Mouse (Mus musculus) right cerebral cortex, postnatal 10 days (tissue): ENCODE data around the gene Rngtt.
A peak's percentile ranks its signal among the peaks of the same experiment; 100 is the strongest.
"Not testable (repeated sequence)": the region's sequence is repeated elsewhere in the genome, so short reads cannot be mapped to it uniquely, and the experiment has no call there.

Experiments
- DNase-seq, 2 experiments: peaks; one replicate each; pipeline ENCODE4 v3.0.0; 2021; ENCODE audit warnings: low spot score in 2 of 2

The Rngtt gene

GRCm38 (mm10) chr4:33441864-33442263 is 131.8 kb downstream of the Rngtt start:
- DNase-seq = peak in 1 of 2 experiments; percentile 32

- DNase-seq = no peak
Measured at GRCm38 (mm10) chr4:33446265-33446664, 136.2 kb downstream of the Rngtt start.

GRCm38 (mm10) chr4:33446881-33447280 is 136.8 kb downstream of the Rngtt start:
- DNase-seq = no peak

DNA sequence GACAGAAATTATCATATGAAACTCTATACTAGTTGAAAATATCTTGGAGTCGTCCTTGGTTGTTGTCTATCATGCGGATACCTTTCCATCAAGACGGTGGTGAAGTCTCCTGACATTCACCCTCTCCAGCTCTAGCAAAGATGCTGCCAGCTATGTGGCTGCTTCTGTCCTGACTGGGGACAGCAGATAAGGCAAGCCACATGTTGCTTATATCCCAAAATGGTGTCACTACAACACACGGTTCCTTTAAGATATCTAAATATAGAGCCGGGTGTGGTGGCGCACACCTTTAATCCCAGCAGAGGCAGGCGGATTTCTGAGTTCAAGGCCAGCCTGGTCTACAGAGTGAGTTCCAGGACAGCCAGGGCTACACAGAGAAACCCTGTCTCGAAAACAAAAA is 140.2 kb downstream of the Rngtt start:
- not testable (repeated sequence) for DNase-seq

- no peak for DNase-seq
Measured at GRCm38 (mm10) chr4:33459851-33460250, 149.7 kb downstream of the Rngtt start.

GRCm38 (mm10) chr4:33464432-33464831 is 154.3 kb downstream of the Rngtt start:
- no peak for DNase-seq

DNA sequence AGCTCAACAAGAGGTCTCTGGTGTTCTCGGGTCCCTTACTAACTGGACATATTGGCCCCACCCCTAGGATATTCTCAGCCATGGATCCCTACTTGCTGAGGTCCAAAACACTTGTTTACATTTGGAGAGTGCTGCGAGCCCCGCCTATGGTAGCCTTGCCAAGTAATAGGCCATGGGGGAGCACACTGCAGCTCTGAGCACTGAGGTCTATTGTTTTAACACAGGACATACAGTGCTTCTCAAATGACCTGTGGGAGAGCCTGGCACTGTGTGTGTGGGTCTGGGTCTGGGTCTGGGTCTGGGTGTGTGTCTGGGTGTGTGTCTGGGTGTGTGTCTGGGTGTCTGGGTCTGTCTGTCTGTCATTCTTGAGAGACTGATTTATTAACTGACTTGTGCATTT is 155.8 kb downstream of the Rngtt start:
- no peak for DNase-seq

DNA sequence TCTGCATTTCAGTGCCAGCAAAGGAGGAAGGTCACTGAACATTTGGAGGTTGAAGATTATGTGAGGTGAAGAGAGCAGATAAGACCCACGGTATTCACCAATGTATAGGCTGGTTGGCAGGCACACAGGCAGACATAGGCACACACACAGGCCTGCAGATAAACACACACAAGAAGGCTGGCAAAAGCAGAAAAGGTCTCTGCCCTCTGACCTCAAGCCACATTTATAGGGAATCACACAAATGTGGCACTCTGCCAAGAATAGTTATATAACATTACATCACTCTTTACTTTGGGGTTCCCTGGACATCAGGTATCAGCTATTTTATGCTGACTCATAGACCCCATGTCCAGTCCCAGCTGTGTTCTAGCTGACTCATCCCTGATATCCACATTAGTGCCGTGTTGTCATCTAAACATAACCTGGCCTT is 156.9 kb downstream of the Rngtt start:
- DNase-seq = no peak

- no peak for DNase-seq
Measured at GRCm38 (mm10) chr4:33467627-33468026, 157.5 kb downstream of the Rngtt start.

DNA sequence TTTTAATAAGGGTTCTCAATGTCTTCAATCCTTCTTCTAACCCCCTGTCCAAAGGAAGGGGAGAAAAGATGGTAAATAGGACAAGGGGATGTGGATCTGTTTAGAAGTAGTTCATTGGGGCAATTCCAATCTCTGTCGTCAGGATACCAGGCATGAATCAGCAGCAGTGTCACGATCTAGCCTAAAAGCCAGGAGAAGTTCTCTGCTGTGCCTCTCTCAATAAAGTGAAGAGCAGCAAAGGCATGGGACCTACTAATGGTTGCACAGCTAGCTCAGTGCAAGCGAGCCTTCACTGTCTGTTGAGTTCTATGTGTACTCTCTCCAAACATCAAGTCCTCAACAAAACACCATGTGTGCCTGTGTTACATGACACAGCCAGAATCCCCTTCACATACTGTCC is 158.0 kb downstream of the Rngtt start:
- DNase-seq = no peak

DNA sequence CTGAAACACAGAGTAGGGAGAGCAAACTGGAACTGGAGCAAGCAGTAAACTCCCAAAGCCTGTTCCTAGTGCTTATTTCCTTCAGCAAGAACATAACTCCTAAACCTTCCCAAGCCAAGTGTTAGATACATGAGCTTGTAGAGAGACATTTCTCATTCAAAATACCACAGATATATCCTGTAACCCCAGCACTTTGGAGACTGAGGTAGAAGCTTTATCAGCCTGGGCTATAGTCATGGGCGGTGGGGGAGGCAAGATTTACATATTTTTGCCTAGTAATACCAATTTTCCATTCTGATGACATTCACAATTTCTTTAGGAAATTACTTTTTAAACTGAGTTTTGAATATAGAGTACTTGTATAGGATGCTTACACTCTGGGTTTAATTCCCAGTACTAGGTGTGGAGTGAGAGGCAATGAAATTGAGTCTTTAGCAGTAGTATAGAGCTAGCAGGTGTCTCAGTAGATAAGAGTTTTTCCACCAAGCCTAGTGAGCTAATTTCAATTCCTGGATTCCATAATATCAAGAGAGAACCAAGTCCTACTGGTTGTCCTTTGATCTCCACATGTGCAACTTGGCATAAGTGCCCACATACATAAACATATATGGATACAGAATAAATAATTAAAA is 160.7 kb downstream of the Rngtt start:
- DNase-seq = no peak

GRCm38 (mm10) chr4:33478011-33478785 is 168.1 kb downstream of the Rngtt start:
- no peak for DNase-seq

DNA sequence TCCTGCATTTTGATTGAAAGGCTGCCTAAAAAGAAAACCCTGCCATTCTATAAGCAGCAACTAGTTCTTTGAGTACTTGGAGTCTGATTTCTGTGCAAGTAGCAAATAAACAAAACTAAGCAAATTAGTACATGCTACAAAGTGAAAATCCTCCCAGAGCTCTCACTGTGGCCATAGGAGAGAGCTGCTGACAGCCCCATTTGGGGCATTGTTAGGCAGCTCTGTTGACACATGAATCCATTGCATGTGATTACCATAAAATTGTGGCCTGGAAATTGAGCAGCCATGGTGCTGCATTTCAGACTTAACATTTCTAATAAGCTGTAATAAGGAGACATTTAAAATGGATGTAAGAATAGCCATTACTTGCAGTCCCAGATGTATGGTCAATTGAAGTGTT is 171.6 kb downstream of the Rngtt start:
- DNase-seq = no peak

DNA sequence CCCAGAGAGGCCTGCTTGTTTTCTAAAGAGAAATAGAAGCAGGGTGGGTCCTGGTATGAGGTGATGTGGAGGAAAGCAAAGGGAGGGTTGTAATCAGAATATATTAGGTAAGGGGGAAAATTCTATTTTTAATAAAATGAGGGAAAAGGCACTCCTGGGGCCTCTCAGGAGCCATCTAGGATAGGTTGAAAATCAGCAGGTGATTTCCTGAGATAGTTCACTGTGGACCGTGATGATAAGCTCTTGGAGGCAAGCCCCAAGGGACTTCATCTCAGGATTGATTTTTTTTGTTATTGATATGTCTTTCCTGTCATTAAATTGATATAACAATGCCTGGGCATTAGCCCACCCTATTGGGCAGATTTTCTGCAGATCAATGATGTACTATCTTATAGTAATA is 175.9 kb downstream of the Rngtt start:
- no peak for DNase-seq

- no peak for DNase-seq
Measured at GRCm38 (mm10) chr4:33491108-33491507, 181.0 kb downstream of the Rngtt start.

- DNase-seq = no peak
Measured at GRCm38 (mm10) chr4:33494377-33494776, 184.3 kb downstream of the Rngtt start.

- DNase-seq = no peak
Measured at GRCm38 (mm10) chr4:33496985-33497384, 186.9 kb downstream of the Rngtt start.

GRCm38 (mm10) chr4:33497657-33498056 is 187.5 kb downstream of the Rngtt start:
- DNase-seq = no peak

DNA sequence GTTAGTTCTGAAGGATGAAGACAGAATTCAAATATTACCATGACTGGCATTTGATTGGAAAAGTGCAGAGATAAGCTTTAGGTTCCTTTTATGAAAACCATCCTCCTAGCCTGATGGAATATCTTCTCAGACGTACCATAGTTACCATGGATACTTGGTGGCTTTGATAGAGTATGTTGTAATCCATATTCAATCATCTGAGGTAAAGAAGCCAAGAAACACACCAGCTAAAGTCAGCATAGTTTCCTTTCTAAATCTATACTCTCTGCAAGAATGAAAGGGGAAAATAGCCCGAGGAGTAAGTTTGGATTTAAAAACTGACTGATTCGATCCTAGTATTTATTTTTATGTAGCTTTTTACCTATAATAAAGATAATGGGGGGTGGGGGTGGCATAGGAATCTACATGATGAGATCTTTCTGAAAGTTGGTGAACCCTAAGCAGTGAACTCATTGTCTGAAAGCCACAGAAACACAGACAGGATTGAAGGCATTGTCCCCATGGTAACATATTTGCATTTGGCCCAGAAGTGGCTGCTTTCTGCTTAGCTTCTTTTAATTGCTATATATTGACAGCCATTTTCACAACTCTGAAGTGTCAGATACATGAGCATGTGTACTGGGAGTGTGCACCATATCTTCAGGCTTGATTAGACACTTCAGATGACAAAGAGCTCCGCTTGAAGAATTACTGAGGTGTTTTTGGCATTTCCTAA is 188.2 kb downstream of the Rngtt start:
- no peak for DNase-seq

- DNase-seq = no peak
Measured at GRCm38 (mm10) chr4:33506638-33507037, 196.5 kb downstream of the Rngtt start.

DNA sequence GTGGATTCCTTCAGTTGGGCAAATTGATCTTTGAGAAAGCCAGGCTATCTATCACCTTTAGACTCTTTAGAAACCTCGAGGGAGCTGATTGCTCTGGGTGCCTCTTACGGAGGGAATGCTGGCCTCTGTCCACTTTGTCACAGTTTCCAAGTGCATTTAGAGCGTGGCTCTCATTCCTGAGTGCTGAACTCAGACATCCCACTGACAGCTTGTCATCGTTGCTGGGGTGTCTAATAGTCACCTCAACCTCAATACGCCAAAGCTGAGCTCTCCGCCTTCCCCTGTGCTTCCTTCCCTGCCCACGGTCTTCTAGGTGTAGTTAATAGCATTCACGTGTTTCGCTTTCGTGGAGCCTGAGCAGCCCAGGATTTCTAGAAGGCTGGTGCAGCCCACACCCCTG is 200.4 kb downstream of the Rngtt start:
- peak in 1 of 2 experiments; percentile 32 for DNase-seq

DNA sequence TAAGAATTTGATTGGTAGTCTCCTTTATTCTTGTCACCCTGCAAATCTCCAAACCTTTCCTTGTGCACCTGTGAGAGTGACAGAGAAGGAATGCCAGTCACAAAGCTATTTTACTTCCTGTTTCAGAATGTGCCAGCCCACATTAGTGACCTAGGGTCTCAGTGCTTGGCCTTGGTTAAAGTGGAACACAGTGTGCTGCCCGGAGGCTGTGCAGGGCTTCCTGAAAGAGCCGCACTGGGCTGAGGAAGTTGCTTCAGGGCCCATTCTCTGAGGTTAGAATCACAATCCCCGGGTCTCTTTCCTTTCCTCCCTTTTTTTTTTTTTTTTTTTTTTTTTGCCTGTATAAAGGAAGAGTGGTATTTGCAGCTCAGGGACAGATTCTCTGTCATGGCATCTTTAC is 203.3 kb downstream of the Rngtt start:
- peak in 1 of 2 experiments; percentile 38 for DNase-seq
